Mouse (Mus musculus) embryonic facial prominence, embryonic 14.5 days (tissue): Measurements from ENCODE around the gene Tgif2. TPM values are rescaled to one million over a fixed set of nuclear protein-coding genes. Genes with fewer than 3 reads are reported as not detected.
"Not testable (repeated sequence)": the region's sequence is repeated elsewhere in the genome, so short reads cannot be mapped to it uniquely, and the experiment has no call there.

Experiments used
- ATAC-seq: fragments of 200-750 bp; cut with Nextera tagmentation; 2 replicates; pipeline ENCODE4 v1.8.0; 2017; ENCODE audit warnings: low read depth, moderate number of reproducible peaks, moderate TSS enrichment
- DNase-seq: peaks from one replicate; pipeline ENCODE4 v3.0.0-alpha.2; 2015; ENCODE audit warnings: low spot score
- H3K27ac ChIP-seq: fragments of 300-500 bp; sonication (generic); replicated peaks from 2 replicates; pipeline ENCODE4 v1.5.1; 2014; ENCODE audit warnings: low read depth, mild to moderate bottlenecking, low read length, moderate library complexity
- H3K27me3 ChIP-seq: fragments of 300-500 bp; sonication (generic); replicated peaks from 2 replicates; pipeline ENCODE4 v1.6.1; 2014; ENCODE audit warnings: low read length; ENCODE audit not compliant: control insufficient read depth, insufficient read depth
- H3K36me3 ChIP-seq: fragments of 300-500 bp; sonication (generic); 2 replicates; pipeline ENCODE4 v1.6.1; 2014; ENCODE audit warnings: low read length, mixed read lengths; ENCODE audit not compliant: control insufficient read depth, insufficient read depth
- H3K4me1 ChIP-seq: fragments of 300-500 bp; sonication (generic); 2 replicates; pipeline ENCODE4 v1.6.1; 2014; ENCODE audit warnings: antibody characterized with exemption, low read length; ENCODE audit not compliant: control insufficient read depth, insufficient read depth
- H3K4me2 ChIP-seq: fragments of 300-500 bp; sonication (generic); 2 replicates; pipeline ENCODE4 v1.6.1; 2014; ENCODE audit warnings: low read depth, mild to moderate bottlenecking, low read length, moderate library complexity, mixed read lengths
- H3K4me3 ChIP-seq: fragments of 300-500 bp; sonication (generic); 2 replicates; pipeline ENCODE4 v1.5.1; 2014; ENCODE audit warnings: low read depth, mild to moderate bottlenecking, low read length
- H3K9ac ChIP-seq: fragments of 300-500 bp; sonication (generic); 2 replicates; pipeline ENCODE4 v1.6.1; 2014; ENCODE audit warnings: low read depth, mild to moderate bottlenecking, low read length, moderate library complexity, mixed read lengths
- H3K9me3 ChIP-seq: fragments of 300-500 bp; sonication (generic); 2 replicates; pipeline ENCODE4 v1.6.1; 2016; ENCODE audit warnings: low read length; ENCODE audit not compliant: control insufficient read depth
- whole genome bisulfite sequencing: fragments of 180-500 bp; shearing (Covaris S2); extraction: QIAGEN DNeasy Blood & Tissue Kit; methylation state at CpG from one replicate; pipeline ENCODE4 v1.1.7; 2014; 5-methylcytosine and 5-hydroxymethylcytosine counted together
- polyA plus RNA-seq: library from polyadenylated mRNA; unstranded; fragments of >200 nt; fragmentation: Nextera tagmentation; extraction: Ambion mirVana; gene quantifications from 2 replicates; pipeline ENCODE4 v1.2.1, GENCODE M21; 2014

Tgif2 gene
- polyA plus RNA-seq, 1 experiment from 2014 or later: 44.3 TPM

GRCm38 (mm10) chr2:156901344-156901743 lies 61.5 kb downstream of the Tgif2 start:
- no peak overlapping the region for H3K4me2 ChIP-seq
- no peak for DNase-seq
- WGBS: 76% methylated on average over 2 of the region's 2 CpGs

DNA sequence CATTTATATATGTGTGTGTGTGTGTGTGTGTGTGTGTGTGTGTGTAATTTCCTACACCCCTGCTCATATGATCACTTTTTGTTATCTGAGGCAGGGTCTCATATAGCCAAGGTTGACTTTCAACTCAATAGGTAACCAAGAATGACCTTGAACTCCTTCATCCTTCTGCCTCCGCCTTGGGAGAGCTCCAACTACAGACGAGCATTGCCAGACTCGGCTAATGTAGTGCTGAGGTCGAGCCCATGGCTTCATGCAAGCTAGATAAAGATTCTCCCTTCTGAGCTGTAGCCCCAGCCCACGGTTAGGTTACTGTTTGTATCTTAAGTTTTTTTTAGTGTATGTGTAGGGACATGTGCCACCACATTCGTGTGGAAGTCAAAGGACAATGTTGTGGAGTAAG lies 62.1 kb downstream of the Tgif2 start:
- WGBS: 80% methylated on average over 6 of the region's 6 CpGs
- H3K27ac ChIP-seq: no peak overlapping the region

More at GRCm38 (mm10) chr2:156901344-156901743, 61.5 kb downstream of the Tgif2 start:
- Histone ChIP-seq H3K4me3 (no peak overlapping the region), H3K9ac (no peak overlapping the region), H3K4me1 (no peaks in the 10 kb centered on the region), H3K27ac (no peak overlapping the region), H3K36me3 (no peaks in the 10 kb centered on the region), H3K9me3 (no peaks in the 10 kb centered on the region), H3K27me3 (no peaks in the 10 kb centered on the region)
- ATAC-seq: no peak

GRCm38 (mm10) chr2:156902411-156902810 lies 62.6 kb downstream of the Tgif2 start:
- not testable (repeated sequence) for DNase-seq, H3K4me3 ChIP-seq, H3K9me3 ChIP-seq, H3K4me1 ChIP-seq, H3K27ac ChIP-seq, H3K9ac ChIP-seq, H3K27me3 ChIP-seq, H3K36me3 ChIP-seq, H3K4me2 ChIP-seq, ATAC-seq
- WGBS: 85% methylated on average over 3 of the region's 4 CpGs

More for the DNA sequence above, 62.1 kb downstream of the Tgif2 start:
- H3K36me3 ChIP-seq: no peaks in the 10 kb centered on the region
- H3K27me3 ChIP-seq: no peaks in the 10 kb centered on the region
- ATAC-seq (no peak), DNase-seq (no peak)
- no peak overlapping the region for H3K9ac ChIP-seq
- no peaks in the 10 kb centered on the region for H3K4me1 ChIP-seq
- no peak overlapping the region for H3K4me3 ChIP-seq
- no peak overlapping the region for H3K4me2 ChIP-seq
- H3K9me3 ChIP-seq: no peaks in the 10 kb centered on the region

- no peaks in the 10 kb centered on the region for H3K4me1 ChIP-seq
- no peak overlapping the region for H3K9ac ChIP-seq
- no peaks in the 10 kb centered on the region for H3K27me3 ChIP-seq
- ATAC-seq (no peak), DNase-seq (no peak)
- no peaks in the 10 kb centered on the region for H3K9me3 ChIP-seq
- H3K36me3 ChIP-seq: no peaks in the 10 kb centered on the region
- no peak overlapping the region for H3K4me3 ChIP-seq
- no peak overlapping the region for H3K4me2 ChIP-seq
- no peak overlapping the region for H3K27ac ChIP-seq
- 26% methylated on average over 2 of the region's 2 CpGs for WGBS
Measured at GRCm38 (mm10) chr2:156903367-156903766, 63.6 kb downstream of the Tgif2 start.

Other genes with a start within 250 kb of the Tgif2 start
- 74.0 and 84.6 TPM in 2 replicates for gene Dlgap4, start 226.3 kb upstream of the Tgif2 start, polyA plus RNA-seq
- gene Myl9, start 64.6 kb upstream of the Tgif2 start, polyA plus RNA-seq: 285 and 310 TPM in 2 replicates
- 3.2 and 3.6 TPM in 2 replicates for gene 4930518I15Rik, start 17.9 kb downstream of the Tgif2 start, polyA plus RNA-seq
- 172 and 181 TPM in 2 replicates for gene Rab5if, start 23.1 kb downstream of the Tgif2 start, polyA plus RNA-seq
- gene Sla2, start 47.2 kb downstream of the Tgif2 start, polyA plus RNA-seq: 0.29 and 0.45 TPM in 2 replicates
- 43.3 and 49.6 TPM in 2 replicates for gene Ndrg3, start 152.0 kb downstream of the Tgif2 start, polyA plus RNA-seq
- 25.8 and 32.7 TPM in 2 replicates for gene Dsn1, start 167.1 kb downstream of the Tgif2 start, polyA plus RNA-seq
- 5.2 and 6.3 TPM in 2 replicates for gene Soga1, start 239.2 kb downstream of the Tgif2 start, polyA plus RNA-seq
- not detected in 2 replicates for gene Tldc2, start 247.0 kb downstream of the Tgif2 start, polyA plus RNA-seq